Mouse (Mus musculus): ENCODE measurements at regions not wholly inside any gene's neighbourhood (a gene's known extent, or its start where the extent isn't known, plus 50 kb on each side); places are given as distances from the start of the nearest gene placed in this dataset.
A peak's percentile ranks its signal among the peaks of the same experiment; 100 is the strongest.

- no peaks in the 10 kb centered on the region for H3K27me3 ChIP-seq
- in situ Hi-C loops (cut with MboI; ENCODE audit: low pct_unique_long_range_greater_than_20kb), result no loop called here
- ATAC-seq (peak; percentile 62), DNase-seq (ENCODE audit: low read depth, low spot score) (no peak)
- CTCF ChIA-PET, result no interaction called here
- POLR2A ChIA-PET, result no interaction called here
- no peak for TF ChIP-seq CTCF (IDR thresholded peaks at IDR 0.05)
These were observed 2891.6 kb upstream of the Gm7489 start for GRCm38 (mm10) chr15:50993121-50993520.

- no peak for TF ChIP-seq CTCF (IDR thresholded peaks at IDR 0.05)
- POLR2A ChIA-PET, result no interaction called here
- in situ Hi-C loops (cut with MboI; ENCODE audit: low pct_unique_long_range_greater_than_20kb), result no loop called here
- no peak for ATAC-seq
- H3K27me3 ChIP-seq, result no peaks in the 10 kb centered on the region
- no peak for DNase-seq (ENCODE audit: low read depth, low spot score)
- CTCF ChIA-PET, result no interaction called here
These were observed 2889.0 kb upstream of the Gm7489 start for GRCm38 (mm10) chr15:50995688-50996087.

GRCm38 (mm10) chr15:50996296-50996695, 2888.4 kb upstream of the Gm7489 start:
- no peaks in the 10 kb centered on the region for H3K27me3 ChIP-seq
- in situ Hi-C loops (cut with MboI; ENCODE audit: low pct_unique_long_range_greater_than_20kb), result no loop called here
- no peak for TF ChIP-seq CTCF (IDR thresholded peaks at IDR 0.05)
- ATAC-seq, result no peak
- ChIA-PET CTCF (no interaction called here), POLR2A (no interaction called here)
- no peak for DNase-seq (ENCODE audit: low read depth, low spot score)

GRCm38 (mm10) chr15:50997209-50997763, 2887.4 kb upstream of the Gm7489 start:
- in situ Hi-C loops (cut with MboI; ENCODE audit: low pct_unique_long_range_greater_than_20kb), result no loop called here
- ChIA-PET CTCF (no interaction called here), POLR2A (no interaction called here)
- no peak for ATAC-seq
- peaks cover 4% of the 10 kb centered on the region for H3K27me3 ChIP-seq
- TF ChIP-seq CTCF (IDR thresholded peaks at IDR 0.05), result no peak
- DNase-seq (ENCODE audit: low read depth, low spot score), result no peak

- ATAC-seq (no peak), DNase-seq (ENCODE audit: low read depth, low spot score) (no peak)
- POLR2A ChIA-PET, result interaction anchor here (0.7 kb wide), 1 partner anchor 25 kb away, joined by 3 read pairs; no protein-coding TSS in a partner anchor
- TF ChIP-seq CTCF (IDR thresholded peaks at IDR 0.05), result no peak
- H3K27me3 ChIP-seq, result peaks cover 5% of the 10 kb centered on the region
- CTCF ChIA-PET, result no interaction called here
- in situ Hi-C loops (cut with MboI; ENCODE audit: low pct_unique_long_range_greater_than_20kb), result no loop called here
These were observed 2845.7 kb upstream of the Gm7489 start for GRCm38 (mm10) chr15:51038968-51039367.

- TF ChIP-seq CTCF (IDR thresholded peaks at IDR 0.05), result no peak
- DNase-seq (ENCODE audit: low read depth, low spot score), result no peak
- CTCF ChIA-PET, result interaction anchor here (0.7 to 1.2 kb wide), 3 partner anchors 44 to 299 kb away, joined by 3 to 5 read pairs (median 3); no protein-coding TSS in a partner anchor
- POLR2A ChIA-PET, result interaction anchor here (0.6 kb wide), 1 partner anchor 451 kb away, joined by 3 read pairs; no protein-coding TSS in a partner anchor
- H3K27me3 ChIP-seq, result peaks cover 6% of the 10 kb centered on the region
- ATAC-seq, result no peak
- in situ Hi-C loops (cut with MboI; ENCODE audit: low pct_unique_long_range_greater_than_20kb), result no loop called here
These were observed 2814.2 kb upstream of the Gm7489 start for GRCm38 (mm10) chr15:51070538-51070937.

GRCm38 (mm10) chr15:51071132-51071656, 2813.5 kb upstream of the Gm7489 start:
- peaks cover 6% of the 10 kb centered on the region for H3K27me3 ChIP-seq
- CTCF ChIA-PET, result interaction anchor here (0.7 to 1.2 kb wide), 3 partner anchors 45 to 299 kb away, joined by 3 to 5 read pairs (median 3); no protein-coding TSS in a partner anchor
- POLR2A ChIA-PET, result no interaction called here
- no peak for DNase-seq (ENCODE audit: low read depth, low spot score)
- in situ Hi-C loops (cut with MboI; ENCODE audit: low pct_unique_long_range_greater_than_20kb), result no loop called here
- no peak for ATAC-seq
- TF ChIP-seq CTCF (IDR thresholded peaks at IDR 0.05), result no peak

GRCm38 (mm10) chr15:51073678-51074077, 2811.0 kb upstream of the Gm7489 start:
- ATAC-seq, result no peak
- in situ Hi-C loops (cut with MboI; ENCODE audit: low pct_unique_long_range_greater_than_20kb), result no loop called here

GRCm38 (mm10) chr15:51074196-51074595, 2810.5 kb upstream of the Gm7489 start:
- DNase-seq (ENCODE audit: low read depth, low spot score), result no peak
- ChIA-PET CTCF (interaction anchor here (1.4 kb wide), 1 partner anchor 9 kb away, joined by 5 read pairs; no protein-coding TSS in a partner anchor), POLR2A (no interaction called here)
- TF ChIP-seq CTCF (IDR thresholded peaks at IDR 0.05), result no peak
- in situ Hi-C loops (cut with MboI; ENCODE audit: low pct_unique_long_range_greater_than_20kb), result no loop called here
- peaks cover 6% of the 10 kb centered on the region for H3K27me3 ChIP-seq
- no peak for ATAC-seq

More at GRCm38 (mm10) chr15:51073678-51074077, 2811.0 kb upstream of the Gm7489 start:
- ChIA-PET CTCF (interaction anchor here (1.4 kb wide), 1 partner anchor 9 kb away, joined by 5 read pairs; no protein-coding TSS in a partner anchor), POLR2A (no interaction called here)
- no peak for TF ChIP-seq CTCF (IDR thresholded peaks at IDR 0.05)
- peaks cover 6% of the 10 kb centered on the region for H3K27me3 ChIP-seq
- no peak for DNase-seq (ENCODE audit: low read depth, low spot score)

GRCm38 (mm10) chr15:51083677-51084322, 2800.9 kb upstream of the Gm7489 start:
- POLR2A ChIA-PET, result no interaction called here
- CTCF ChIA-PET, result interaction anchor here (1.5 kb wide), 1 partner anchor 10 kb away, joined by 5 read pairs; no protein-coding TSS in a partner anchor
- H3K27me3 ChIP-seq, result peaks cover 11% of the 10 kb centered on the region
- ATAC-seq, result no peak
- in situ Hi-C loops (cut with MboI; ENCODE audit: low pct_unique_long_range_greater_than_20kb), result no loop called here
- no peak for TF ChIP-seq CTCF (IDR thresholded peaks at IDR 0.05)
- DNase-seq (ENCODE audit: low read depth, low spot score), result no peak

GRCm38 (mm10) chr15:51092936-51093335, 2791.8 kb upstream of the Gm7489 start:
- TF ChIP-seq CTCF (IDR thresholded peaks at IDR 0.05), result no peak
- no peak for DNase-seq (ENCODE audit: low read depth, low spot score)
- ATAC-seq, result no peak
- CTCF ChIA-PET, result no interaction called here
- H3K27me3 ChIP-seq, result peaks cover 14% of the 10 kb centered on the region
- POLR2A ChIA-PET, result no interaction called here
- in situ Hi-C loops (cut with MboI; ENCODE audit: low pct_unique_long_range_greater_than_20kb), result no loop called here

Measured in Patski (cell line).